Mouse (Mus musculus): ENCODE results near the gene H2-K1. TPM values are rescaled to one million over a fixed set of nuclear protein-coding genes. Genes with fewer than 3 reads are reported as not detected.

Gene H2-K1
- total and polyA plus RNA-seq, 3 experiments, result 0.16 to 0.74 TPM; not detected in 1

DNA sequence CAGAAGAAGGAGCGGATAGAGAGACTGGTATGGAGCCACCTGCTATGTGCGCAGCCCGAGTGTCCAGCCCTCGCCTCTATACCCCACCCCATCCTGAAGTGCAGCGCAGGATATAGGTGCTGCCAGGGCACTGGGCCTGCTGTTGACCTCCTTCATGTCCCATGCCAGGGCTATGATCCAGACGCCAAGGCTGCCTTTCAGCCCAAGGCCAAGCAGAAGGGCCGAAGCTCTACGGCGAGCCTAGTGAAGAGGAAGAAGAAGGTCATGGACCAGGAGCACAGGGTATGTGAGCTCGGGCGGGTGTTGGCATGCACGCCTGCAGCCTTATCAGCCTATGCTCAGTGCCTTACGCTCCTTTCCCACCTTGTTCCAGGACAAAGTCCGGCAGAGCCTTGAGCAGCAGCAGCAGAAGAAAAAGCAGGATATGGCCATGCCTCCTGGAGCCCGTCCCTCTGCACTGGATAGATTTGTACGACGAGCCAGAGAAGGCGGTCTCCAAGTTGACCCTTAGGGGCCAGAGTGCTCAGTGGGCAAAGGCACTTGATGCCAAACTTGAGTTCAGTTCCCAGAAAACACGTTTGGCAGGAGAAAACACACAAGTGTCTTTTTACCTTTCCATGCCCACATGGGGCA, 51.1 kb downstream of the H2-K1 start:
- ATAC-seq (ENCODE audit: extremely low read depth, insufficient number of reproducible peaks, low FRiP score, poor library complexity, severe bottlenecking) (no peak), DNase-seq (ENCODE audit: low spot score) (no peak)
- no peaks in the 10 kb centered on the region for H3K27me3 ChIP-seq (ENCODE audit: insufficient read depth, low read length)
- peaks cover 70% of the 10 kb centered on the region for H3K4me1 ChIP-seq (ENCODE audit: insufficient read depth, low read depth, low read length)
- TF ChIP-seq TAL1 (conservative IDR thresholded peaks at IDR 0.05; ENCODE audit: low read depth, low read length) (no peak), GATA1 (IDR thresholded peaks at IDR 0.05; ENCODE audit: borderline replicate concordance, low read length) (no peak)
- H3K9me3 ChIP-seq (replicated peaks), result no peaks in the 10 kb centered on the region
- H3K36me3 ChIP-seq (replicated peaks), result peaks cover 98% of the 10 kb centered on the region
- H3K4me3 ChIP-seq (ENCODE audit: low read depth, low read length), result no peak overlapping the region; the same call in 1 of the 2 replicates

GRCm38 (mm10) chr17:33948090-33948904, 51.9 kb downstream of the H2-K1 start:
- peaks cover 71% of the 10 kb centered on the region for H3K4me1 ChIP-seq (ENCODE audit: insufficient read depth, low read depth, low read length)
- no peak for TF ChIP-seq POLR2AphosphoS5 (IDR thresholded peaks at IDR 0.05; ENCODE audit: insufficient replicate concordance, low read depth, low read length)
- TF ChIP-seq GATA2 (IDR thresholded peaks at IDR 0.05; ENCODE audit: borderline replicate concordance, low read depth, low read length), result no peak
- no peak for TF ChIP-seq TAL1 (conservative IDR thresholded peaks at IDR 0.05; ENCODE audit: low read depth, low read length)
- TF ChIP-seq CTCF (IDR thresholded peaks at IDR 0.05; ENCODE audit: low read depth, low read length), result no peak
- no peak for TF ChIP-seq GATA1 (IDR thresholded peaks at IDR 0.05; ENCODE audit: borderline replicate concordance, low read length)
- no peak overlapping the region; the same call in 1 of the 2 replicates for H3K4me3 ChIP-seq (ENCODE audit: low read depth, low read length)
- peaks cover 97% of the 10 kb centered on the region for H3K36me3 ChIP-seq (replicated peaks)
- H3K9me3 ChIP-seq (replicated peaks), result no peaks in the 10 kb centered on the region
- no peak for DNase-seq (ENCODE audit: low spot score)
- H3K27me3 ChIP-seq (ENCODE audit: insufficient read depth, low read length), result no peaks in the 10 kb centered on the region
- ATAC-seq (ENCODE audit: extremely low read depth, insufficient number of reproducible peaks, low FRiP score, poor library complexity, severe bottlenecking), result no peak

GRCm38 (mm10) chr17:33947430-33948089, 52.6 kb downstream of the H2-K1 start:
- DNase-seq (ENCODE audit: low spot score), result no peak
- peaks cover 71% of the 10 kb centered on the region for H3K4me1 ChIP-seq (ENCODE audit: insufficient read depth, low read depth, low read length)
- peaks cover 97% of the 10 kb centered on the region for H3K36me3 ChIP-seq (replicated peaks)
- ATAC-seq (ENCODE audit: extremely low read depth, insufficient number of reproducible peaks, low FRiP score, poor library complexity, severe bottlenecking), result no peak
- H3K27me3 ChIP-seq (ENCODE audit: insufficient read depth, low read length), result no peaks in the 10 kb centered on the region
- TF ChIP-seq TAL1 (conservative IDR thresholded peaks at IDR 0.05; ENCODE audit: low read depth, low read length) (no peak), GATA1 (IDR thresholded peaks at IDR 0.05; ENCODE audit: borderline replicate concordance, low read length) (no peak), GATA2 (IDR thresholded peaks at IDR 0.05; ENCODE audit: borderline replicate concordance, low read depth, low read length) (no peak), POLR2AphosphoS5 (IDR thresholded peaks at IDR 0.05; ENCODE audit: insufficient replicate concordance, low read depth, low read length) (no peak), CTCF (IDR thresholded peaks at IDR 0.05; ENCODE audit: low read depth, low read length) (no peak)
- H3K9me3 ChIP-seq (replicated peaks), result no peaks in the 10 kb centered on the region
- no peak overlapping the region for H3K4me3 ChIP-seq (ENCODE audit: low read depth, low read length)

Other genes starting within 250 kb of the H2-K1 start
Only the 20 nearest of the 33 such genes appear.
- not detected in 2 replicates for gene Gm7029, start 126.5 kb downstream of the H2-K1 start, total RNA-seq (2014; fragmentation: Nextera tagmentation)
- gene Gm7029, start 126.5 kb downstream of the H2-K1 start, total RNA-seq (2017), result not detected in 2 replicates
- not detected in 2 replicates for gene Gm7029, start 126.5 kb downstream of the H2-K1 start, polyA plus RNA-seq (2012)
- 16.2 and 58.2 TPM in 2 replicates for gene Kifc1, start 109.7 kb downstream of the H2-K1 start, total RNA-seq (2014; fragmentation: Nextera tagmentation)
- 31.7 and 33.7 TPM in 2 replicates for gene Kifc1, start 109.7 kb downstream of the H2-K1 start, total RNA-seq (2017)
- gene Kifc1, start 109.7 kb downstream of the H2-K1 start, polyA plus RNA-seq (2012), result 63.7 and 76.6 TPM in 2 replicates
- gene Platr17, start 95.2 kb downstream of the H2-K1 start, total RNA-seq (2014; fragmentation: Nextera tagmentation), result not detected in 2 replicates
- gene Platr17, start 95.2 kb downstream of the H2-K1 start, total RNA-seq (2017), result not detected in 2 replicates
- gene Platr17, start 95.2 kb downstream of the H2-K1 start, polyA plus RNA-seq (2012), result 0.13 TPM in 1 of 2 replicates, not detected in the other
- gene Daxx, start 90.9 kb downstream of the H2-K1 start, total RNA-seq (2014; fragmentation: Nextera tagmentation), result 72.7 and 73.2 TPM in 2 replicates
- gene Daxx, start 90.9 kb downstream of the H2-K1 start, total RNA-seq (2017), result 33.0 and 46.3 TPM in 2 replicates
- 58.8 and 67.4 TPM in 2 replicates for gene Daxx, start 90.9 kb downstream of the H2-K1 start, polyA plus RNA-seq (2012)
- gene Tapbp, start 84.4 kb downstream of the H2-K1 start, total RNA-seq (2014; fragmentation: Nextera tagmentation), result 34.0 and 43.0 TPM in 2 replicates
- 17.0 and 18.5 TPM in 2 replicates for gene Tapbp, start 84.4 kb downstream of the H2-K1 start, total RNA-seq (2017)
- 142 and 157 TPM in 2 replicates for gene Tapbp, start 84.4 kb downstream of the H2-K1 start, polyA plus RNA-seq (2012)
- gene Zbtb22, start 84.4 kb downstream of the H2-K1 start, total RNA-seq (2014; fragmentation: Nextera tagmentation), result 9.5 and 15.8 TPM in 2 replicates
- gene Zbtb22, start 84.4 kb downstream of the H2-K1 start, total RNA-seq (2017), result 19.7 and 22.2 TPM in 2 replicates
- gene Zbtb22, start 84.4 kb downstream of the H2-K1 start, polyA plus RNA-seq (2012), result 41.9 and 42.1 TPM in 2 replicates
- gene Rgl2, start 70.8 kb downstream of the H2-K1 start, total RNA-seq (2014; fragmentation: Nextera tagmentation), result 27.0 and 32.9 TPM in 2 replicates
- 35.5 and 38.9 TPM in 2 replicates for gene Rgl2, start 70.8 kb downstream of the H2-K1 start, total RNA-seq (2017)
- gene Rgl2, start 70.8 kb downstream of the H2-K1 start, polyA plus RNA-seq (2012), result 145 and 166 TPM in 2 replicates
- gene Pfdn6, start 60.0 kb downstream of the H2-K1 start, total RNA-seq (2014; fragmentation: Nextera tagmentation), result 63.5 and 75.3 TPM in 2 replicates
- 133 and 141 TPM in 2 replicates for gene Pfdn6, start 60.0 kb downstream of the H2-K1 start, total RNA-seq (2017)
- 347 and 373 TPM in 2 replicates for gene Pfdn6, start 60.0 kb downstream of the H2-K1 start, polyA plus RNA-seq (2012)
- gene Wdr46, start 59.7 kb downstream of the H2-K1 start, total RNA-seq (2014; fragmentation: Nextera tagmentation), result 29.6 and 34.2 TPM in 2 replicates
- 30.7 and 31.1 TPM in 2 replicates for gene Wdr46, start 59.7 kb downstream of the H2-K1 start, total RNA-seq (2017)
- 72.2 and 83.2 TPM in 2 replicates for gene Wdr46, start 59.7 kb downstream of the H2-K1 start, polyA plus RNA-seq (2012)
- gene B3galt4, start 48.9 kb downstream of the H2-K1 start, total RNA-seq (2014; fragmentation: Nextera tagmentation), result 1.7 and 1.9 TPM in 2 replicates
- gene B3galt4, start 48.9 kb downstream of the H2-K1 start, total RNA-seq (2017), result 3.0 and 3.6 TPM in 2 replicates
- 10.9 and 13.5 TPM in 2 replicates for gene B3galt4, start 48.9 kb downstream of the H2-K1 start, polyA plus RNA-seq (2012)
- gene Vps52, start 44.5 kb downstream of the H2-K1 start, total RNA-seq (2014; fragmentation: Nextera tagmentation), result 30.0 and 34.1 TPM in 2 replicates
- 18.5 and 19.8 TPM in 2 replicates for gene Vps52, start 44.5 kb downstream of the H2-K1 start, total RNA-seq (2017)
- 45.6 and 48.9 TPM in 2 replicates for gene Vps52, start 44.5 kb downstream of the H2-K1 start, polyA plus RNA-seq (2012)
- 2,195 and 2,298 TPM in 2 replicates for gene Rps18, start 44.3 kb downstream of the H2-K1 start, total RNA-seq (2014; fragmentation: Nextera tagmentation)
- gene Rps18, start 44.3 kb downstream of the H2-K1 start, total RNA-seq (2017), result 1,704 and 1,830 TPM in 2 replicates
- 739 and 1,633 TPM in 2 replicates for gene Rps18, start 44.3 kb downstream of the H2-K1 start, polyA plus RNA-seq (2012)
- gene Ring1, start 24.3 kb upstream of the H2-K1 start, total RNA-seq (2014; fragmentation: Nextera tagmentation), result 8.4 and 9.7 TPM in 2 replicates
- 10.9 and 13.1 TPM in 2 replicates for gene Ring1, start 24.3 kb upstream of the H2-K1 start, total RNA-seq (2017)
- gene Ring1, start 24.3 kb upstream of the H2-K1 start, polyA plus RNA-seq (2012), result 46.4 and 59.9 TPM in 2 replicates
- 77.5 and 87.1 TPM in 2 replicates for gene H2-Ke6, start 27.7 kb upstream of the H2-K1 start, total RNA-seq (2014; fragmentation: Nextera tagmentation)
- 44.7 and 45.9 TPM in 2 replicates for gene H2-Ke6, start 27.7 kb upstream of the H2-K1 start, total RNA-seq (2017)
- 58.6 and 78.0 TPM in 2 replicates for gene H2-Ke6, start 27.7 kb upstream of the H2-K1 start, polyA plus RNA-seq (2012)
- 16.9 and 17.5 TPM in 2 replicates for gene Slc39a7, start 31.3 kb upstream of the H2-K1 start, total RNA-seq (2014; fragmentation: Nextera tagmentation)
- gene Slc39a7, start 31.3 kb upstream of the H2-K1 start, total RNA-seq (2017), result 58.0 and 60.1 TPM in 2 replicates
- gene Slc39a7, start 31.3 kb upstream of the H2-K1 start, polyA plus RNA-seq (2012), result 66.0 and 98.1 TPM in 2 replicates
- 27.7 and 29.7 TPM in 2 replicates for gene Rxrb, start 31.5 kb upstream of the H2-K1 start, total RNA-seq (2014; fragmentation: Nextera tagmentation)
- gene Rxrb, start 31.5 kb upstream of the H2-K1 start, total RNA-seq (2017), result 30.5 and 34.7 TPM in 2 replicates
- 175 and 211 TPM in 2 replicates for gene Rxrb, start 31.5 kb upstream of the H2-K1 start, polyA plus RNA-seq (2012)
- 0.45 and 0.92 TPM in 2 replicates for gene Col11a2, start 39.1 kb upstream of the H2-K1 start, total RNA-seq (2014; fragmentation: Nextera tagmentation)
- gene Col11a2, start 39.1 kb upstream of the H2-K1 start, total RNA-seq (2017), result 0.58 and 1.6 TPM in 2 replicates
- 1.9 and 2.3 TPM in 2 replicates for gene Col11a2, start 39.1 kb upstream of the H2-K1 start, polyA plus RNA-seq (2012)
- gene H2-Oa, start 92.0 kb upstream of the H2-K1 start, total RNA-seq (2014; fragmentation: Nextera tagmentation), result not detected in 2 replicates
- 0.11 TPM in 1 of 2 replicates, not detected in the other for gene H2-Oa, start 92.0 kb upstream of the H2-K1 start, total RNA-seq (2017)
- not detected in 2 replicates for gene H2-Oa, start 92.0 kb upstream of the H2-K1 start, polyA plus RNA-seq (2012)
- gene H2-DMa, start 119.2 kb upstream of the H2-K1 start, total RNA-seq (2014; fragmentation: Nextera tagmentation), result 11.0 and 16.1 TPM in 2 replicates
- gene H2-DMa, start 119.2 kb upstream of the H2-K1 start, total RNA-seq (2017), result 2.8 and 3.8 TPM in 2 replicates
- gene H2-DMa, start 119.2 kb upstream of the H2-K1 start, polyA plus RNA-seq (2012), result 0.62 and 1.3 TPM in 2 replicates
- gene Brd2, start 122.3 kb upstream of the H2-K1 start, total RNA-seq (2014; fragmentation: Nextera tagmentation), result 336 and 447 TPM in 2 replicates
- 214 and 244 TPM in 2 replicates for gene Brd2, start 122.3 kb upstream of the H2-K1 start, total RNA-seq (2017)
- gene Brd2, start 122.3 kb upstream of the H2-K1 start, polyA plus RNA-seq (2012), result 198 and 298 TPM in 2 replicates

Measured in G1E (cell line).